Mouse (Mus musculus) cerebellum, adult 2 months (tissue): ENCODE measurements around the gene Neb. TPM values are rescaled to one million over a fixed set of nuclear protein-coding genes. Genes with fewer than 3 reads are reported as not detected.

Experiments
- DNase-seq, 2 experiments: peaks; one replicate each; pipeline ENCODE4 v3.0.0; 2021
- H3K27ac ChIP-seq: fragments of 200-500 bp; 2 replicates; pipeline ENCODE4 v1.5.1; 2012; ENCODE audit warnings: low read length, control low read depth, inconsistent platforms; ENCODE audit not compliant: insufficient read depth
- H3K27me3 ChIP-seq: fragments of 200-500 bp; 2 replicates; pipeline ENCODE4 v1.6.1; 2012; ENCODE audit warnings: inconsistent platforms, mild to moderate bottlenecking, low read length, moderate library complexity; ENCODE audit not compliant: control insufficient read depth, insufficient read depth
- H3K4me1 ChIP-seq: fragments of 200-500 bp; 2 replicates; pipeline ENCODE4 v1.6.1; 2011; ENCODE audit warnings: low read length; ENCODE audit not compliant: control insufficient read depth, insufficient read depth
- H3K4me3 ChIP-seq: fragments of 200-500 bp; replicated peaks from 2 replicates; pipeline ENCODE3; 2011; ENCODE audit warnings: mild to moderate bottlenecking, low read depth, low read length, control low read depth; ENCODE audit not compliant: insufficient read depth
- CTCF ChIP-seq: fragments of 200-500 bp; IDR thresholded peaks from 2 replicates; pipeline ENCODE4 v1.5.1; 2011; ENCODE audit warnings: low read depth, mild to moderate bottlenecking, control low read depth, low read length, moderate library complexity, borderline replicate concordance; ENCODE audit not compliant: insufficient read depth
- POLR2A ChIP-seq: fragments of 200-500 bp; IDR thresholded peaks from 2 replicates; pipeline ENCODE4 v1.6.1; 2011; ENCODE audit warnings: low read length, control low read depth, borderline replicate concordance; ENCODE audit not compliant: insufficient read depth
- WGBS: fragments of 180-500 bp; shearing (Covaris S2); methylation state at CpG from one replicate; pipeline ENCODE4 v1.1.7; 2018; 5-methylcytosine and 5-hydroxymethylcytosine counted together
- polyA plus RNA-seq: library from polyadenylated mRNA; depleted of rRNA; stranded (reverse); fragments of >200 nt; gene quantifications from 2 replicates; pipeline ENCODE4 v1.2.3, GENCODE M21; 2012

Gene Neb
- polyA plus RNA-seq, 1 experiment = 10.8 TPM

- Histone ChIP-seq H3K4me1 (peaks cover 3% of the 10 kb centered on the region), H3K27me3 (no peaks in the 10 kb centered on the region), H3K27ac (no peak overlapping the region), H3K4me3 (no peak overlapping the region)
- WGBS = 51% methylated on average over 1 of the region's 1 CpGs
- TF ChIP-seq CTCF (no peak), POLR2A (no peak)
- DNase-seq = no peak
Observed at GRCm38 (mm10) chr2:52252037-52252436, 126.2 kb downstream of the Neb start.

- Histone ChIP-seq H3K4me3 (no peak overlapping the region), H3K27me3 (no peaks in the 10 kb centered on the region), H3K27ac (peak overlapping the region; percentile 49; the same call in 1 of the 2 replicates), H3K4me1 (peaks cover 17% of the 10 kb centered on the region)
- no peak for TF ChIP-seq POLR2A
- TF ChIP-seq CTCF = no peak
- 17% methylated on average over 9 of the region's 9 CpGs for WGBS
- peak; percentile 46 to 50 for DNase-seq
Observed at GRCm38 (mm10) chr2:52248316-52248826, 129.9 kb downstream of the Neb start.

GRCm38 (mm10) chr2:52245091-52245490 is 133.2 kb downstream of the Neb start:
- Histone ChIP-seq H3K27ac (no peak overlapping the region; the same call in 1 of the 2 replicates), H3K4me1 (peaks cover 17% of the 10 kb centered on the region), H3K4me3 (no peak overlapping the region), H3K27me3 (no peaks in the 10 kb centered on the region)
- TF ChIP-seq POLR2A = no peak
- no peak for TF ChIP-seq CTCF
- DNase-seq = peak; percentile 63 to 83
- 9% methylated on average over 5 of the region's 5 CpGs for WGBS

- Histone ChIP-seq H3K4me3 (no peak overlapping the region), H3K27ac (peak overlapping the region; percentile 33; the same call in 1 of the 2 replicates), H3K27me3 (no peaks in the 10 kb centered on the region), H3K4me1 (peaks cover 14% of the 10 kb centered on the region; the same call in 1 of the 2 replicates)
- no peak for TF ChIP-seq CTCF
- TF ChIP-seq POLR2A = no peak
- 8% methylated on average over 1 of the region's 1 CpGs for WGBS
- DNase-seq = peak; percentile 56 to 81
Observed at GRCm38 (mm10) chr2:52242691-52243090, 135.6 kb downstream of the Neb start.

GRCm38 (mm10) chr2:52237892-52238291 is 140.4 kb downstream of the Neb start:
- no peak for DNase-seq
- 70% methylated on average over 5 of the region's 5 CpGs for WGBS
- Histone ChIP-seq H3K4me3 (no peak overlapping the region), H3K27ac (no peak overlapping the region), H3K27me3 (no peaks in the 10 kb centered on the region), H3K4me1 (no peaks in the 10 kb centered on the region; the same call in 1 of the 2 replicates)
- TF ChIP-seq POLR2A (no peak), CTCF (no peak)

DNA sequence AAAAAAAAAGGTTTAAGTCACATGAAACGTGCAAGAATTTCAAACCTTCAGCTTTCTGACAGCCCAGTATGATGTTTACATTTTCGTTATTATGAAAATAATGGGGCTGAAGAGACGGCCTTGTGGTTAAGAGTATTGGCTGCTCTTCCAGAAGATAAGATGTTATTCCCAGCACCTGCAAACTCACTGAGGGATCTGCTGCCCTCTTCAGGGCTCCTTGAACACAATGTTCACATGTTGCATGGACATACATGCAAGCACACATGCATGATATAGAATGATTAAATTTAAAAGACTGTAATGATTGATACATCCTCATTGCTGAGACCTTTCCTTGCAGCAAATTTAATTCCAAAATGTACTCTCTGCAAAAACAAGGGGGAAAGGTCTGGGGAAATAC is 150.7 kb downstream of the Neb start:
- no peak for DNase-seq
- H3K27me3 ChIP-seq = no peaks in the 10 kb centered on the region
- H3K27ac ChIP-seq = no peak overlapping the region
- 68% methylated on average over 3 of the region's 3 CpGs for WGBS
- TF ChIP-seq POLR2A (no peak), CTCF (peak; percentile 30; the same call in 1 of the 2 replicates)
- H3K4me1 ChIP-seq = peaks cover 5% of the 10 kb centered on the region
- H3K4me3 ChIP-seq = no peak overlapping the region

- no peaks in the 10 kb centered on the region for H3K27me3 ChIP-seq
- 10% methylated on average over 5 of the region's 5 CpGs for WGBS
- H3K27ac ChIP-seq = no peak overlapping the region
- H3K4me1 ChIP-seq = peaks cover 13% of the 10 kb centered on the region
- no peak for TF ChIP-seq CTCF
- no peak for TF ChIP-seq POLR2A
- DNase-seq = peak; percentile 66 to 87
- no peak overlapping the region for H3K4me3 ChIP-seq
Observed at GRCm38 (mm10) chr2:52224366-52224765, 153.9 kb downstream of the Neb start.

- 32% methylated on average over 8 of the region's 8 CpGs for WGBS
- no peak overlapping the region for H3K27ac ChIP-seq
- H3K4me3 ChIP-seq = no peak overlapping the region
- no peaks in the 10 kb centered on the region for H3K27me3 ChIP-seq
- TF ChIP-seq CTCF (peak; percentile 60), POLR2A (no peak)
- peak; percentile 60 to 62 for DNase-seq
- H3K4me1 ChIP-seq = peaks cover 16% of the 10 kb centered on the region
Observed at GRCm38 (mm10) chr2:52220074-52220473, 158.2 kb downstream of the Neb start.
